Mouse (Mus musculus) olfactory bulb, adult 2 months (tissue): ENCODE data around the gene Tpm1.

Experiments used
- CTCF ChIP-seq: fragments of 200-500 bp; IDR thresholded peaks from 2 replicates; pipeline ENCODE4 v1.5.1; 2012; ENCODE audit warnings: low read depth, mild to moderate bottlenecking, low read length, moderate library complexity; ENCODE audit not compliant: insufficient read depth
- POLR2A ChIP-seq: fragments of 200-500 bp; IDR thresholded peaks from 2 replicates; pipeline ENCODE4 v1.6.1; 2012; ENCODE audit warnings: mild to moderate bottlenecking, low read depth, low read length, moderate library complexity; ENCODE audit not compliant: insufficient read depth

DNA sequence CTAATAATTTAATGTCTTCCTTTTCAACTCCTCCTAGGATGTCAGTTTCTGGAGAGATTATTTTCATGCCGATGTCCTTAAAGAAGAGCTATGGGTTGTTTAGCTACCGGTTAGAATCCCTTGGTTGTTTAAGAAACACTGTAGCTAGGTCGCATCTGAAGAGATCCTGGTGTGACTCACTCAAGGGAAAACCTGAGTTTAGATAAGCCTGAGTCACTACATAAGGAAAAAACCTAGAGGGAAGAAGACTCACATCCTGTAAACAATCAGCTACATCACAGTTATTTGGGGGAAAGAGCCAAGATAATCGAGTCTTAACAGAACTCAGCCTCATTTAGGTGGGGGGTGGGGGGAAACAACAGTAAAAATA lies 3.9 kb downstream of the Tpm1 start:
- no peak for TF ChIP-seq CTCF
- TF ChIP-seq POLR2A = no peak
